Mouse (Mus musculus) heart, embryonic 14.5 days (tissue): ENCODE measurements around the gene Mdm2. TPM values are rescaled to one million over a fixed set of nuclear protein-coding genes. Genes with fewer than 3 reads are reported as not detected.

Experiments
- ATAC-seq: fragments of 200-750 bp; cut with Nextera tagmentation; 2 replicates; pipeline ENCODE4 v1.8.0; 2017; ENCODE audit warnings: low read depth, moderate TSS enrichment; ENCODE audit not compliant: insufficient number of reproducible peaks, insufficient read depth, low FRiP score
- H3K27ac ChIP-seq, 2 experiments: fragments of 200-500 bp in 1 of 2; fragments of 300-500 bp in 1 of 2; sonication (generic) in 1 of 2; replicated peaks in 1 of 2; 2 replicates each; pipeline ENCODE4 v1.5.1; 2012 to 2014; ENCODE audit warnings: low read depth in 2 of 2, low read length in 2 of 2, control low read depth in 1 of 2, mild to moderate bottlenecking in 1 of 2, mixed read lengths in 1 of 2; ENCODE audit not compliant: control insufficient read depth in 1 of 2, insufficient read depth in 1 of 2
- H3K27me3 ChIP-seq: fragments of 300-500 bp; sonication (generic); 2 replicates; pipeline ENCODE4 v1.6.1; 2014; ENCODE audit warnings: mild to moderate bottlenecking, low read length, control low read depth; ENCODE audit not compliant: control insufficient read depth, insufficient read depth
- H3K36me3 ChIP-seq: fragments of 300-500 bp; sonication (generic); 2 replicates; pipeline ENCODE4 v1.6.1; 2014; ENCODE audit warnings: mild to moderate bottlenecking, control low read depth, low read length, mixed read lengths; ENCODE audit not compliant: control insufficient read depth, insufficient read depth
- H3K4me1 ChIP-seq, 2 experiments: fragments of 200-500 bp in 1 of 2; fragments of 300-500 bp in 1 of 2; sonication (generic) in 1 of 2; 2 replicates each; pipeline ENCODE4 v1.6.1; 2012 to 2014; ENCODE audit warnings: low read length in 2 of 2, control low read depth in 1 of 2, mixed read lengths in 1 of 2; ENCODE audit not compliant: control insufficient read depth in 2 of 2, insufficient read depth in 2 of 2
- H3K4me2 ChIP-seq: fragments of 300-500 bp; sonication (generic); 2 replicates; pipeline ENCODE4 v1.6.1; 2014; ENCODE audit warnings: mild to moderate bottlenecking, low read length
- H3K4me3 ChIP-seq, 2 experiments: fragments of 200-500 bp in 1 of 2; fragments of 300-500 bp in 1 of 2; sonication (generic) in 1 of 2; 2 replicates each; pipeline ENCODE4 v1.5.1; 2012 to 2014; ENCODE audit warnings: low read length in 2 of 2, mild to moderate bottlenecking in 2 of 2, control low read depth in 1 of 2, low read depth in 1 of 2, moderate library complexity in 1 of 2; ENCODE audit not compliant: control insufficient read depth in 1 of 2, insufficient read depth in 1 of 2
- H3K9ac ChIP-seq: fragments of 300-500 bp; sonication (generic); 2 replicates; pipeline ENCODE4 v1.6.1; 2014; ENCODE audit warnings: mild to moderate bottlenecking, low read length
- H3K9me3 ChIP-seq: fragments of 300-500 bp; sonication (generic); 2 replicates; pipeline ENCODE4 v1.6.1; 2016; ENCODE audit warnings: low read length, control low read depth; ENCODE audit not compliant: control insufficient read depth
- WGBS: fragments of 180-500 bp; shearing (Covaris S2); extraction: QIAGEN DNeasy Blood & Tissue Kit; methylation state at CpG from one replicate; pipeline ENCODE4 v1.1.7; 2014; 5-methylcytosine and 5-hydroxymethylcytosine counted together
- polyA plus RNA-seq: library from polyadenylated mRNA; unstranded; fragments of >200 nt; fragmentation: Nextera tagmentation; extraction: Ambion mirVana; gene quantifications from 2 replicates; pipeline ENCODE4 v1.2.1, GENCODE M21; 2014

The Mdm2 gene
- polyA plus RNA-seq, 1 experiment from 2014 or later: 48.9 TPM

DNA sequence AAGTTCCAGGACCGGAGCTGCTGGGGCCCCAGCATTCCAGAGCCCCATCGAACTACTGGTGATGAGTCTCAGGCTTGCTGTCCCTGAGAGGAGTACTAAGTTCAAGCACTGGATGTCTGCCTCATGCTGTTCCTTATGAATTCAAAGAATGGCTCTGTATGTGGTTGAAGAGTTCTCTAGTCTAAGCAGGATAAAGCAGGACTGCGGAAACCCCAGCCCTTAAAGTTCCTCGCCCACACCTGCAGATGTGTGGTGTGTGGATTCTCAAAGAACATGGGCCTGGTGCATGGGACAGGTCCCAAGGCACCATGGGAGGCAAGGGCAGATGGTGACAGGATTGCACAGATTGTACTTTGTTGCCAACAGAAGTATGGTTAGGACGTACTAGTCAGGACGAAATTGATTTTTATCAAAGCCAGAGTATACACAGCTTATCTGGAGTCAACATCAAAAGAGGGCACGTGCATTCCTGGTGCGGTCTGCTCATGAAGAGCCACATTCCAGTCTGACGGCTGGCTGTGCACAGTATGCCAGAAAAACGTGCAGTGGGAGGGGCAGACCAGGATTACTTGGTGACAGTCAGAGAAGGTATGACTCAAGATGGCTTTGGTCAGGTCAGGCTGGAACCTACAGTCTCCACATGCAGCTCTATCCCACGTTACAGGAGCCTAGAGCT is 18.7 kb upstream of the Mdm2 start:
- Histone ChIP-seq H3K4me3 (no peak overlapping the region), H3K9me3 (no peaks in the 10 kb centered on the region), H3K4me2 (no peak overlapping the region), H3K27ac (no peak overlapping the region), H3K4me1 (peaks cover 0 to 2% of the 10 kb centered on the region in 2 experiments; a peak in 2 of 4 replicates), H3K9ac (no peak overlapping the region), H3K36me3 (no peaks in the 10 kb centered on the region), H3K27me3 (no peaks in the 10 kb centered on the region)
- WGBS: 54% methylated on average over 11 of the region's 11 CpGs
- no peak for ATAC-seq

DNA sequence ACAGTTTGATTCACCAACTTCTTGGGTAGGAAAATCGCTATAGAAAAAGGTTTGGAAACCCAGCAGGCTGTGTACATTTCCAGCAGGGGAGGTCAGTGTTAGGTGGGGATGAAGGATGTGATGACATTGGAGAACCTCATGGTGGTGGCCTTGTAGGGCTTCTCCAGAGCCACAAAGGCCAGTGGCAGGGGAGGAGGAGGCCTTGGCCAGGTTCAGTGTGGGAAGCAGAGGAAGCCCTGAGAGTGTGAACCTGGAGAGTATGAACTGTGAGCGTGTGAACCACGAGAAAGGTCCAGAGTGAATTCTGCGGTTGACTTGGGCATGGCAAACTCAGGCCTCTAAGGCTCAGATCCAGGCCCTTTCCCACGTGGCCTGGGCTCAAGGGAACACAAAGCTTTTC is 18.0 kb upstream of the Mdm2 start:
- no peak overlapping the region for H3K4me3 ChIP-seq

DNA sequence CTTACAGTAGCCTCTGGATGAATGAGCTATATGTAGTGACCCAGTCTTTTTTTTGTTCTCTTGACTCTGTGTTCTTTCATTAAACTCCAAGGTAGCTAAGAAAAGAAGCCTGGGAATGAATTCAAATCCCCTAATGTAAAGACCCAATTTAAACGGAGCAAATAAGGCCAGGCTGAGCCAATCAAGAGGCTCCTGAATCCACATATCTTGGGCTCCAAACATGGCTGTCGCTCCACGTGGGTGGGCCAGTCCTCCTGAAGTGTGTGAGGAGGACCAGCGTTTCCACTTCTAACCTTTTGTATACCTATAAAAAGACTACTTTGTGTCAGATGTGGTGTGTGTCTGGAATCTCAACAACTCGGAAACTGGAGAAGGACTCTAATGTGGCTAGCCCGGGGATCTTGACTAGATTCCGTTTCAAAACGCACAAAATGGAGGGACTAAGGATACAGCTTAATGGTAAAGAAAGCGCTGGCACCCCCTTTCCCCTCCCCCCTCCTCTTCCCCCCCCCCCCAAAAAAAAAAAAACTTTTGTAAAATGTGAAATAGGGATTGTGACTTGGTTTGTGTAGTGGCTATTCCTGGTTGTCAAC is 17.1 kb upstream of the Mdm2 start:
- WGBS: 69% methylated on average over 9 of the region's 9 CpGs
- Histone ChIP-seq H3K4me1 (peaks cover 0 to 2% of the 10 kb centered on the region in 2 experiments; a peak in 1 of 4 replicates), H3K27ac (no peak overlapping the region), H3K4me2 (no peak overlapping the region), H3K9ac (no peak overlapping the region), H3K36me3 (no peaks in the 10 kb centered on the region), H3K9me3 (no peaks in the 10 kb centered on the region), H3K4me3 (no peak overlapping the region), H3K27me3 (no peaks in the 10 kb centered on the region)
- no peak for ATAC-seq

More for the DNA sequence above, 18.0 kb upstream of the Mdm2 start:
- no peak overlapping the region for H3K4me2 ChIP-seq
- no peaks in the 10 kb centered on the region for H3K27me3 ChIP-seq
- H3K9ac ChIP-seq: no peak overlapping the region
- H3K27ac ChIP-seq: no peak overlapping the region
- 84% methylated on average over 5 of the region's 5 CpGs for WGBS
- ATAC-seq: no peak
- H3K9me3 ChIP-seq: no peaks in the 10 kb centered on the region
- H3K36me3 ChIP-seq: no peaks in the 10 kb centered on the region
- H3K4me1 ChIP-seq: peaks cover 0 to 2% of the 10 kb centered on the region in 2 experiments; a peak in 2 of 4 replicates

DNA sequence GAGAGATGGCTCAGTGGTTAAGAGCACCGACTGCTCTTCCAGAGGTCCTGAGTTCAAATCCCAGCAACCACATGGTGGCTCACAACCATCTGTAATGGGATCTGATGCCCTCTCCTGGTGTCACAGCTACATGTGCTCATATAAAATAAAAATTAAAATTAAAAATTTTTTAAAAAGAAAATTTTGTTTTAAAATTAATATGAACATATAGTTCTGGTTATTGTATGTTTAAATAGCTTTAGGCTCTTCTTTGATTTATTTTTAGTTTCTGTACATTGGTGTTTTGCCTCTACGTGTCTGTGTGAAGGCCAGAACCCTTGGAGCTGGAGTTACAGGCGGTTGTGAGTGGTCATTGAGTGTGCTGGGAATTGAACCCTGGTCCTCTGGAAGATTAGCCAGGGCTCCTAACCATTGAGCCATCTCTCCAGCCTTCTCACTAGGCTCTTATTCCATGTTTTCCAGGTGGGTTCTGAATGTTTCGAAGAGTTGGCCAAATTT is 16.4 kb upstream of the Mdm2 start:
- H3K9ac ChIP-seq: no peak overlapping the region
- no peaks in the 10 kb centered on the region for H3K27me3 ChIP-seq
- H3K36me3 ChIP-seq: no peaks in the 10 kb centered on the region
- H3K4me3 ChIP-seq: no peak overlapping the region
- WGBS: 98% methylated on average over 4 of the region's 4 CpGs
- no peak overlapping the region for H3K27ac ChIP-seq
- no peak for ATAC-seq
- H3K9me3 ChIP-seq: no peaks in the 10 kb centered on the region
- H3K4me1 ChIP-seq: peaks cover 0 to 2% of the 10 kb centered on the region in 2 experiments; a peak in 1 of 4 replicates
- H3K4me2 ChIP-seq: no peak overlapping the region

DNA sequence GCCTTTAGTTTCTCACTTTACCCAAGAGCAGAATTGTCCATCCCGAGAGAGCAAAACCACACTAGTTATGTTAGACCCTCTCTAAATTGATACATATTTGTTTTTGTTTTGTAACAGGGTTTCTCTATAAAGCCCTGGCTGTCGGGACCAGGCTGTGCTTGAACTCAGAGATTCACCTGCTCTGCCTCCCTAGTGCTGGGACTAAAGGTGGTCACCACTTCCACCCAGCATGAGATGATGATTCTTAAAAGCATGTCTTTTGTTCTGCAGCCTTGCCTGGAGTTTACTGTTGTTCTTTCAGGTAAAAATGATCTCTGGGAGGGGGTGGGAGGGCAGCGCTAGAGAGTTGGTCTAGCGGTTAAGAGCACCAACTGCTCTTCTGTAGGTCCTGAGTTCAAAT is 15.8 kb upstream of the Mdm2 start:
- no peak overlapping the region for H3K4me2 ChIP-seq
- peaks cover 0 to under 1% of the 10 kb centered on the region in 2 experiments; a peak in 1 of 4 replicates for H3K4me1 ChIP-seq
- ATAC-seq: no peak
- no peak overlapping the region for H3K27ac ChIP-seq
- 92% methylated on average over 4 of the region's 4 CpGs for WGBS
- H3K9me3 ChIP-seq: no peaks in the 10 kb centered on the region
- no peak overlapping the region for H3K9ac ChIP-seq
- H3K27me3 ChIP-seq: no peaks in the 10 kb centered on the region
- no peak overlapping the region for H3K4me3 ChIP-seq
- no peaks in the 10 kb centered on the region for H3K36me3 ChIP-seq

DNA sequence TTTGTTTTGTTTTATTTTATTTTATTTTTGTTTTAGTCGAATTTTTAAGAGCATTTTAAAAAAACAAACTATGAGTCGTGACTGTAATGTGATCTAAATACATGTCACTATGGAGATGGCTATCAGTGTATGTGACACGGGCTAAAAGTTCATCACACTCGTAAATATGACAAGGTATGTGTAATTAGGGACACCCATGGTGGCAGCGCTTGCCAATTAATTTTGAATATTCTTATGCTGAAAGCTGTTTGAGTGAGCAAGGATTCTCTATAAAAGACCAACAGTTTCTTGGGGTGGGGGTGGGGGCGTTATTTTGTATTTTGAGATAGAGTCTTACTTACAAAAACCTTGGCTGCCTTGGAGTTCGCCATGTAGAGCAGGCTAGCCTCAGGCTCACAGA is 15.1 kb upstream of the Mdm2 start:
- no peaks in the 10 kb centered on the region for H3K36me3 ChIP-seq
- no peaks in the 10 kb centered on the region for H3K4me1 ChIP-seq
- H3K9me3 ChIP-seq: no peaks in the 10 kb centered on the region
- no peak for ATAC-seq
- no peak overlapping the region for H3K9ac ChIP-seq
- no peak overlapping the region for H3K4me3 ChIP-seq
- H3K27ac ChIP-seq: no peak overlapping the region
- 72% methylated on average over 7 of the region's 7 CpGs for WGBS
- H3K27me3 ChIP-seq: no peaks in the 10 kb centered on the region
- no peak overlapping the region for H3K4me2 ChIP-seq

DNA sequence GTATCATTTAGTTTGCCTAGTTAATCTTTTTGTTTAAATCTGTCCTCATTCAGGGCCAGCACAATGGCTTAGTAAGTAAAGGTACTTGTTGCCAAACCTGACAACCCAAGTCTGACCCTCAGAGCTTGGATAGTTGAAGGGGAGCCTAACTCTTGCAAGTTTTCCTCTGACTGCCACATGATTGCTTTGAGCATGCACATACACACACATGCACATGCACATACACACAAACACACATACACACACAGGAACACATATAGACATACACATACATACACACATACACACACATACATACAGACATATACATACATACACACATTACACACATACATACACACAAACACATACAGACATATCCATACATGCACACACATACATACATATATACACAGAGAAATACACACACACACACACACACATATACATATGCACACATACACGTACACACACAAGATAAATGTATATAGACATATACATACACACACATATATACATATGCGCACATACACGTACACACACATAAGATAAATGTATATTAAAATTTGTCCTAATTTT is 14.3 kb upstream of the Mdm2 start:
- Histone ChIP-seq H3K9ac (no peak overlapping the region), H3K27me3 (no peaks in the 10 kb centered on the region), H3K36me3 (no peaks in the 10 kb centered on the region), H3K4me3 (no peak overlapping the region), H3K4me2 (no peak overlapping the region), H3K4me1 (no peaks in the 10 kb centered on the region), H3K27ac (no peak overlapping the region), H3K9me3 (no peaks in the 10 kb centered on the region)
- 81% methylated on average over 3 of the region's 3 CpGs for WGBS
- ATAC-seq: no peak
